Mouse (Mus musculus) limb, embryonic 14.5 days (tissue): ENCODE measurements around the gene Stil. TPM values are rescaled to one million over a fixed set of nuclear protein-coding genes. Genes with fewer than 3 reads are reported as not detected.

Source experiments
- ATAC-seq: fragments of 200-750 bp; cut with Nextera tagmentation; 2 replicates; pipeline ENCODE4 v1.8.0; 2017; ENCODE audit warnings: low read depth, moderate number of reproducible peaks, moderate TSS enrichment; ENCODE audit not compliant: low FRiP score
- DNase-seq: peaks from one replicate; pipeline ENCODE4 v3.0.0-alpha.2; 2015; ENCODE audit warnings: low spot score
- H3K27ac ChIP-seq: fragments of 300-500 bp; sonication (generic); replicated peaks from 2 replicates; pipeline ENCODE4 v1.5.1; 2014; ENCODE audit warnings: low read depth, mild to moderate bottlenecking, low read length, moderate library complexity, mixed read lengths
- H3K27me3 ChIP-seq: fragments of 300-500 bp; sonication (generic); 2 replicates; pipeline ENCODE4 v1.6.1; 2014; ENCODE audit warnings: low read length, mixed read lengths; ENCODE audit not compliant: control insufficient read depth, insufficient read depth
- H3K36me3 ChIP-seq: fragments of 300-500 bp; sonication (generic); 2 replicates; pipeline ENCODE4 v1.6.1; 2014; ENCODE audit warnings: mild to moderate bottlenecking, low read length, moderate library complexity, mixed read lengths; ENCODE audit not compliant: control insufficient read depth, insufficient read depth
- H3K4me1 ChIP-seq: fragments of 300-500 bp; sonication (generic); 2 replicates; pipeline ENCODE4 v1.6.1; 2014; ENCODE audit warnings: antibody characterized with exemption, low read length, mixed read lengths; ENCODE audit not compliant: control insufficient read depth, insufficient read depth
- H3K4me2 ChIP-seq: fragments of 300-500 bp; sonication (generic); replicated peaks from 2 replicates; pipeline ENCODE4 v1.6.1; 2014; ENCODE audit warnings: low read depth, mild to moderate bottlenecking, low read length, moderate library complexity; ENCODE audit not compliant: severe bottlenecking
- H3K4me3 ChIP-seq: fragments of 300-500 bp; sonication (generic); replicated peaks from 2 replicates; pipeline ENCODE4 v1.5.1; 2014; ENCODE audit warnings: low read length
- H3K9ac ChIP-seq: fragments of 300-500 bp; sonication (generic); 2 replicates; pipeline ENCODE4 v1.6.1; 2014; ENCODE audit warnings: mild to moderate bottlenecking, low read depth, low read length, moderate library complexity; ENCODE audit not compliant: severe bottlenecking
- H3K9me3 ChIP-seq: fragments of 300-500 bp; sonication (generic); 2 replicates; pipeline ENCODE4 v1.6.1; 2016; ENCODE audit warnings: low read length; ENCODE audit not compliant: control insufficient read depth
- POLR2A ChIP-seq: fragments of 200-500 bp; IDR thresholded peaks from 2 replicates; pipeline ENCODE4 v1.8.0; 2012; ENCODE audit warnings: inconsistent platforms, mild to moderate bottlenecking, moderate library complexity, borderline replicate concordance; ENCODE audit not compliant: insufficient read depth, insufficient read length; ENCODE audit errors: extremely low read depth
- WGBS: fragments of 180-500 bp; shearing (Covaris S2); extraction: QIAGEN DNeasy Blood & Tissue Kit; methylation state at CpG from one replicate; pipeline ENCODE4 v1.1.7; 2014; 5-methylcytosine and 5-hydroxymethylcytosine counted together
- polyA plus RNA-seq, 2 experiments: library from polyadenylated mRNA; depleted of rRNA in 1 of 2; stranded (reverse) in 1 of 2; unstranded in 1 of 2; fragments of >200 nt; fragmentation: Nextera tagmentation in 1 of 2; extraction: Ambion mirVana in 1 of 2; gene quantifications; 2 replicates each; pipeline versions ENCODE4 v1.2.1 to v1.2.3; 2012 to 2014

Gene Stil
- polyA plus RNA-seq, 2 experiments, result 12.8 to 16.2 TPM

- Histone ChIP-seq H3K9me3 (no peaks in the 10 kb centered on the region), H3K4me3 (peak overlapping the region; percentile 48), H3K27me3 (peaks cover 83% of the 10 kb centered on the region), H3K9ac (peak overlapping the region; percentile 43), H3K36me3 (no peaks in the 10 kb centered on the region), H3K4me2 (peak overlapping the region; percentile 95), H3K27ac (no peak overlapping the region), H3K4me1 (peaks cover 5% of the 10 kb centered on the region; the same call in 1 of the 2 replicates)
- 2% methylated on average over 31 of the region's 31 CpGs for WGBS
- TF ChIP-seq POLR2A, result no peak
- ATAC-seq, result 0 out of 2 replicates have a peak, but pooled peaks have one; percentile 2
- no peak for DNase-seq
Observed at GRCm38 (mm10) chr4:115063518-115064239, 63.7 kb downstream of the Stil start.

GRCm38 (mm10) chr4:115071668-115072067 is 71.7 kb downstream of the Stil start:
- TF ChIP-seq POLR2A, result no peak
- H3K4me1 ChIP-seq, result no peaks in the 10 kb centered on the region
- WGBS, result 31% methylated on average over 1 of the region's 1 CpGs
- peaks cover 4% of the 10 kb centered on the region; the same call in 1 of the 2 replicates for H3K27me3 ChIP-seq
- no peak overlapping the region for H3K4me2 ChIP-seq
- no peak for ATAC-seq
- no peaks in the 10 kb centered on the region for H3K36me3 ChIP-seq
- H3K27ac ChIP-seq, result no peak overlapping the region
- H3K9me3 ChIP-seq, result no peaks in the 10 kb centered on the region
- no peak overlapping the region for H3K4me3 ChIP-seq
- no peak for DNase-seq
- H3K9ac ChIP-seq, result no peak overlapping the region

- ATAC-seq, result no peak
- no peak overlapping the region for H3K27ac ChIP-seq
Observed at GRCm38 (mm10) chr4:115074789-115075188, 74.8 kb downstream of the Stil start.

GRCm38 (mm10) chr4:115075204-115075915 is 75.4 kb downstream of the Stil start:
- Histone ChIP-seq H3K4me1 (no peaks in the 10 kb centered on the region), H3K4me3 (no peak overlapping the region), H3K9ac (no peak overlapping the region), H3K36me3 (no peaks in the 10 kb centered on the region), H3K9me3 (no peaks in the 10 kb centered on the region), H3K4me2 (no peak overlapping the region), H3K27me3 (no peaks in the 10 kb centered on the region), H3K27ac (no peak overlapping the region)
- 44% methylated on average over 3 of the region's 3 CpGs for WGBS
- DNase-seq (no peak), ATAC-seq (no peak)
- TF ChIP-seq POLR2A, result no peak

More at GRCm38 (mm10) chr4:115074789-115075188, 74.8 kb downstream of the Stil start:
- H3K4me1 ChIP-seq, result no peaks in the 10 kb centered on the region
- H3K9ac ChIP-seq, result no peak overlapping the region
- H3K4me3 ChIP-seq, result no peak overlapping the region
- TF ChIP-seq POLR2A, result no peak
- no peaks in the 10 kb centered on the region for H3K27me3 ChIP-seq
- no peaks in the 10 kb centered on the region for H3K9me3 ChIP-seq
- H3K4me2 ChIP-seq, result no peak overlapping the region
- DNase-seq, result no peak
- 83% methylated on average over 1 of the region's 1 CpGs for WGBS
- no peaks in the 10 kb centered on the region for H3K36me3 ChIP-seq

- Histone ChIP-seq H3K9me3 (no peaks in the 10 kb centered on the region), H3K4me2 (no peak overlapping the region), H3K4me1 (no peaks in the 10 kb centered on the region), H3K9ac (no peak overlapping the region), H3K4me3 (no peak overlapping the region), H3K36me3 (no peaks in the 10 kb centered on the region), H3K27ac (no peak overlapping the region), H3K27me3 (no peaks in the 10 kb centered on the region)
- DNase-seq (no peak), ATAC-seq (no peak)
- WGBS, result 30% methylated on average over 10 of the region's 10 CpGs
- TF ChIP-seq POLR2A, result no peak
Observed at GRCm38 (mm10) chr4:115078892-115079820, 79.2 kb downstream of the Stil start.
